Comparison of ENCODE assay signal across 11 mouse cellular contexts in genomic region chr8:104042434-104042833, GRCm38 (mm10). TPM values are rescaled to one million over a fixed set of nuclear protein-coding genes. Genes with fewer than 3 reads are reported as not detected.
DNase-seq lines count a peak whose midpoint lies in the region; ATAC-seq and TF ChIP-seq lines count a peak whose summit lies in the region.
"Had no signal": no experiment of that assay in that cellular context is flagged by ENCODE, and none has a peak within 500 bp of the region (broad histone marks: within the 10 kb centered on the region; RNA-seq: fewer than 3 reads in every experiment).

No protein-coding gene starts in this region.

- H3K9ac ChIP-seq in kidney, postnatal 0 days (ENCODE audit: low read depth, low read length) = no peak overlapping the region
- no peak overlapping the region for H3K9ac ChIP-seq in intestine, embryonic 16.5 days (ENCODE audit: low read depth, low read length)
- no peak overlapping the region for H3K9ac ChIP-seq in midbrain, embryonic 11.5 days (ENCODE audit: low read length)
- H3K9ac ChIP-seq: midbrain, embryonic 12.5 days had no signal

- 23% methylated on average over 8 of the region's 8 CpGs for WGBS in kidney, postnatal 0 days
- 20% methylated on average over 8 of the region's 8 CpGs for WGBS in intestine, embryonic 16.5 days
- WGBS in midbrain, embryonic 11.5 days = 43% methylated on average over 8 of the region's 8 CpGs

- ATAC-seq in kidney, postnatal 0 days (replicated peaks; ENCODE audit: low FRiP score, low read depth) = no peak
- ATAC-seq in common myeloid progenitor, adult 5-6 weeks (replicated peaks; ENCODE audit: low read depth, poor library complexity, severe bottlenecking) = peak; percentile 86
- peak; percentile 54; the same call in 1 of the 2 replicates for ATAC-seq in intestine, embryonic 16.5 days
- ATAC-seq in midbrain, embryonic 11.5 days (ENCODE audit: low FRiP score) = no peak

- H3K4me3 ChIP-seq in kidney, postnatal 0 days (replicated peaks; ENCODE audit: low read depth, low read length) = no peak overlapping the region
- H3K4me3 ChIP-seq in intestine, embryonic 16.5 days (ENCODE audit: low read length) = no peak overlapping the region
- no peak overlapping the region for H3K4me3 ChIP-seq in midbrain, embryonic 11.5 days (ENCODE audit: low read depth, low read length)
- H3K4me3 ChIP-seq: gastrocnemius, adult 2 months; midbrain, embryonic 12.5 days had no signal

- no peaks in the 10 kb centered on the region for H3K27me3 ChIP-seq in kidney, postnatal 0 days (ENCODE audit: insufficient read depth, low read length)
- no peaks in the 10 kb centered on the region for H3K27me3 ChIP-seq in intestine, embryonic 16.5 days (replicated peaks; ENCODE audit: control insufficient read depth, insufficient read depth, low read length)
- no peaks in the 10 kb centered on the region for H3K27me3 ChIP-seq in midbrain, embryonic 11.5 days (ENCODE audit: control insufficient read depth, insufficient read depth, low read length)
- H3K27me3 ChIP-seq: midbrain, embryonic 12.5 days had no signal

- H3K4me2 ChIP-seq in kidney, postnatal 0 days (ENCODE audit: low read length) = no peak overlapping the region
- H3K4me2 ChIP-seq in intestine, embryonic 16.5 days (ENCODE audit: low read depth, low read length) = 0 out of 2 replicates have a peak overlapping the region, but pooled peaks have one; percentile 3
- H3K4me2 ChIP-seq in midbrain, embryonic 11.5 days = no peak overlapping the region
- H3K4me2 ChIP-seq: midbrain, embryonic 12.5 days had no signal

- no peaks in the 10 kb centered on the region for H3K4me1 ChIP-seq in kidney, postnatal 0 days (replicated peaks; ENCODE audit: insufficient read depth, low read length)
- peaks cover 8% of the 10 kb centered on the region for H3K4me1 ChIP-seq in intestine, embryonic 16.5 days (ENCODE audit: control insufficient read depth, insufficient read depth, low read length)
- peaks cover 3% of the 10 kb centered on the region; the same call in 1 of the 2 replicates for H3K4me1 ChIP-seq in midbrain, embryonic 11.5 days (ENCODE audit: control insufficient read depth, insufficient read depth, low read length)

- no peak overlapping the region for H3K27ac ChIP-seq in kidney, postnatal 0 days
- peak overlapping the region; percentile 11; the same call in 1 of the 2 replicates for H3K27ac ChIP-seq in intestine, embryonic 16.5 days (ENCODE audit: low read length)
- no peak overlapping the region for H3K27ac ChIP-seq in midbrain, embryonic 11.5 days (ENCODE audit: low read depth, low read length)
- H3K27ac ChIP-seq: gastrocnemius, adult 2 months; midbrain, embryonic 12.5 days had no signal

- peak; percentile 36 for DNase-seq in kidney, postnatal 0 days (ENCODE audit: low spot score)
- no peak for DNase-seq in kidney, postnatal 25 days
- DNase-seq in thymus, adult 18-20 months = peak; percentile 71 to 83
- no peak for DNase-seq in midbrain, embryonic 11.5 days (ENCODE audit: low spot score, missing footprints)
- DNase-seq in cerebellum, adult 9-11 months = no peak
- DNase-seq: cerebellum, postnatal 25 days; gastrocnemius, adult 2 months; layer of hippocampus, postnatal 36 days had no signal

- no peaks in the 10 kb centered on the region for H3K9me3 ChIP-seq in kidney, postnatal 0 days (replicated peaks; ENCODE audit: low read length)
- 0 out of 2 replicates have a peak, but pooled peaks cover 3% of the 10 kb centered on the region for H3K9me3 ChIP-seq in intestine, embryonic 16.5 days (ENCODE audit: control insufficient read depth, low read length)
- no peaks in the 10 kb centered on the region for H3K9me3 ChIP-seq in midbrain, embryonic 11.5 days (ENCODE audit: control insufficient read depth, low read length)

- H3K36me3 ChIP-seq in kidney, postnatal 0 days (ENCODE audit: insufficient read depth, low read length) = no peaks in the 10 kb centered on the region
- no peaks in the 10 kb centered on the region for H3K36me3 ChIP-seq in intestine, embryonic 16.5 days (ENCODE audit: control insufficient read depth, insufficient read depth, low read length)
- H3K36me3 ChIP-seq in midbrain, embryonic 11.5 days (ENCODE audit: control insufficient read depth, insufficient read depth, low read length) = no peaks in the 10 kb centered on the region
- H3K36me3 ChIP-seq: midbrain, embryonic 12.5 days had no signal

- TF ChIP-seq CTCF in kidney, postnatal 0 days (IDR thresholded peaks at IDR 0.05; ENCODE audit: low read depth) = no peak

RNA-seq across cellular contexts. Expression of gene Cdh5, which starts 59.0 kb away (rescaled TPM):
- 33.4 and 35.9 TPM in 2 replicates for polyA plus RNA-seq in kidney, postnatal 0 days (2015; fragmentation: Nextera tagmentation; extraction: Ambion mirVana)
- not detected in 2 replicates for total RNA-seq in common myeloid progenitor, adult 5-6 weeks (2017)
- 17.8 and 19.7 TPM in 2 replicates for polyA plus RNA-seq in intestine, embryonic 16.5 days (2015; fragmentation: Nextera tagmentation; extraction: Ambion mirVana)
- polyA plus RNA-seq in midbrain, embryonic 11.5 days (2014; fragmentation: Nextera tagmentation; extraction: Ambion mirVana) = 18.0 and 19.0 TPM in 2 replicates

Comparison
In these comparisons a context has a peak if more than half of its experiments do, and no peak if none do; other contexts are left out.
1. DNase-seq: peak in kidney, postnatal 0 days (single experiment) and thymus, adult 18-20 months (2 of 2); none in kidney, postnatal 25 days (0 of 2), midbrain, embryonic 11.5 days (single experiment) and cerebellum, adult 9-11 months (single experiment).
2. ATAC-seq: peak in common myeloid progenitor, adult 5-6 weeks (single experiment) and intestine, embryonic 16.5 days (single experiment); none in kidney, postnatal 0 days (single experiment) and midbrain, embryonic 11.5 days (single experiment).